Mouse (Mus musculus) brain, embryonic 14.5 days (tissue): Measurements from ENCODE around the gene Mrpl2.

Source experiments
- CTCF ChIP-seq: fragments of 200-500 bp; IDR thresholded peaks from 2 replicates; pipeline ENCODE4 v1.5.1; 2012; ENCODE audit warnings: inconsistent platforms, mild to moderate bottlenecking, moderate library complexity, borderline replicate concordance; ENCODE audit not compliant: insufficient read depth, insufficient read length; ENCODE audit errors: extremely low read depth
- POLR2A ChIP-seq: fragments of 200-500 bp; IDR thresholded peaks from 2 replicates; pipeline ENCODE4 v1.6.1; 2012; ENCODE audit warnings: mild to moderate bottlenecking, inconsistent platforms, borderline replicate concordance; ENCODE audit not compliant: poor library complexity, insufficient read depth, insufficient read length, severe bottlenecking; ENCODE audit errors: extremely low read depth

GRCm38 (mm10) chr17:46646322-46646662 is 263 bp downstream of the Mrpl2 start:
- TF ChIP-seq POLR2A: no peak
- no peak for TF ChIP-seq CTCF
